In genomic region chr11:57474296-57474941, GRCm38 (mm10) we compare ENCODE assay signal across 9 mouse cellular contexts. TPM values are rescaled to one million over a fixed set of nuclear protein-coding genes. Genes with fewer than 3 reads are reported as not detected.
DNase-seq lines count a peak whose midpoint lies in the region; ATAC-seq and TF ChIP-seq lines count a peak whose summit lies in the region.
"Had no signal": no experiment of that assay in that cellular context is flagged by ENCODE, and none has a peak within 500 bp of the region (broad histone marks: within the 10 kb centered on the region; RNA-seq: fewer than 3 reads in every experiment).

No protein-coding gene starts in this region.

- H3K27ac ChIP-seq in forebrain, embryonic 13.5 days = no peak overlapping the region
- H3K27ac ChIP-seq in forebrain, embryonic 12.5 days = no peak overlapping the region
- H3K27ac ChIP-seq in midbrain, embryonic 14.5 days (replicated peaks; ENCODE audit: low read depth, low read length) = no peak overlapping the region
- H3K27ac ChIP-seq in liver, embryonic 11.5 days (ENCODE audit: low read depth, low read length) = no peak overlapping the region

- DNase-seq in ZHBTc4 (ENCODE audit: low read depth, low spot score) = peak; percentile 48
- peak; percentile 67 for DNase-seq in layer of hippocampus, adult 9-11 months
- DNase-seq in midbrain, embryonic 14.5 days = peak; percentile 82
- DNase-seq in cerebellum, postnatal 4 days (ENCODE audit: low spot score in 2 of 2) = no peak
- no peak for DNase-seq in liver, embryonic 11.5 days (ENCODE audit: low spot score)
- no peak for DNase-seq in lung, adult 2 months
- DNase-seq: cerebellum, adult 11-12 months had no signal

- no peak overlapping the region; the same call in 1 of the 2 replicates for H3K9ac ChIP-seq in forebrain, embryonic 13.5 days
- H3K9ac ChIP-seq in forebrain, embryonic 12.5 days = no peak overlapping the region
- no peak overlapping the region for H3K9ac ChIP-seq in midbrain, embryonic 14.5 days (replicated peaks; ENCODE audit: low read length)
- H3K9ac ChIP-seq in liver, embryonic 11.5 days (ENCODE audit: low read depth, low read length) = no peak overlapping the region

- H3K4me1 ChIP-seq in forebrain, embryonic 13.5 days = peaks cover 7% of the 10 kb centered on the region; the same call in 1 of the 2 replicates
- H3K4me1 ChIP-seq in forebrain, embryonic 12.5 days = peaks cover 6% of the 10 kb centered on the region; the same call in 1 of the 2 replicates
- H3K4me1 ChIP-seq in midbrain, embryonic 14.5 days (ENCODE audit: control insufficient read depth, insufficient read depth, low read length) = peaks cover 6% of the 10 kb centered on the region; the same call in 1 of the 2 replicates
- H3K4me1 ChIP-seq in liver, embryonic 11.5 days (replicated peaks; ENCODE audit: control insufficient read depth, insufficient read depth, low read length) = no peaks in the 10 kb centered on the region
- H3K4me1 ChIP-seq in lung, adult 2 months (ENCODE audit: control insufficient read depth, insufficient read depth, low read length) = no peaks in the 10 kb centered on the region

- 61% methylated on average over 6 of the region's 6 CpGs for WGBS in forebrain, embryonic 13.5 days
- 69% methylated on average over 6 of the region's 6 CpGs for WGBS in forebrain, embryonic 12.5 days
- 50% methylated on average over 6 of the region's 6 CpGs for whole genome bisulfite sequencing in midbrain, embryonic 14.5 days
- 64% methylated on average over 6 of the region's 6 CpGs for WGBS in liver, embryonic 11.5 days
- WGBS in lung, adult 2 months = 64% methylated on average over 6 of the region's 6 CpGs

- H3K4me3 ChIP-seq in forebrain, embryonic 13.5 days = no peak overlapping the region
- H3K4me3 ChIP-seq in forebrain, embryonic 12.5 days (replicated peaks) = no peak overlapping the region
- no peak overlapping the region for H3K4me3 ChIP-seq in midbrain, embryonic 14.5 days (replicated peaks; ENCODE audit: low read depth, low read length)
- no peak overlapping the region for H3K4me3 ChIP-seq in liver, embryonic 11.5 days (ENCODE audit: low read depth, low read length)
- H3K4me3 ChIP-seq in lung, adult 2 months (replicated peaks; ENCODE audit: extremely low read depth, low read depth, low read length) = no peak overlapping the region

- no peak for TF ChIP-seq POLR2A in lung, adult 2 months (IDR thresholded peaks at IDR 0.05; ENCODE audit: borderline replicate concordance, extremely low read depth, low read depth, low read length)

- peaks cover 8% of the 10 kb centered on the region for H3K36me3 ChIP-seq in forebrain, embryonic 13.5 days (ENCODE audit: poor library complexity, severe bottlenecking)
- H3K36me3 ChIP-seq in forebrain, embryonic 12.5 days (replicated peaks) = peaks cover 9% of the 10 kb centered on the region; the same call in 1 of the 2 replicates
- H3K36me3 ChIP-seq in midbrain, embryonic 14.5 days (ENCODE audit: control insufficient read depth, insufficient read depth, low read length) = no peaks in the 10 kb centered on the region
- H3K36me3 ChIP-seq in liver, embryonic 11.5 days (ENCODE audit: control insufficient read depth, insufficient read depth, low read length) = no peaks in the 10 kb centered on the region; the same call in 1 of the 2 replicates

- H3K9me3 ChIP-seq in forebrain, embryonic 13.5 days (replicated peaks) = no peaks in the 10 kb centered on the region
- H3K9me3 ChIP-seq in forebrain, embryonic 12.5 days = 0 out of 2 replicates have a peak, but pooled peaks cover 4% of the 10 kb centered on the region
- H3K9me3 ChIP-seq in midbrain, embryonic 14.5 days (ENCODE audit: control insufficient read depth, low read length) = no peaks in the 10 kb centered on the region
- H3K9me3 ChIP-seq in liver, embryonic 11.5 days (ENCODE audit: control insufficient read depth, low read length) = no peaks in the 10 kb centered on the region

- H3K4me2 ChIP-seq in forebrain, embryonic 13.5 days = no peak overlapping the region
- no peak overlapping the region for H3K4me2 ChIP-seq in forebrain, embryonic 12.5 days
- no peak overlapping the region for H3K4me2 ChIP-seq in midbrain, embryonic 14.5 days (ENCODE audit: low read length)
- no peak overlapping the region for H3K4me2 ChIP-seq in liver, embryonic 11.5 days

- TF ChIP-seq CTCF in lung, adult 2 months (IDR thresholded peaks at IDR 0.05; ENCODE audit: insufficient read depth, low read length) = no peak

- ATAC-seq in forebrain, embryonic 13.5 days = peak; percentile 46; the same call in 1 of the 2 replicates
- ATAC-seq in forebrain, embryonic 12.5 days (ENCODE audit: low FRiP score) = no peak
- ATAC-seq in midbrain, embryonic 14.5 days (ENCODE audit: low FRiP score, low TSS enrichment) = no peak
- no peak; the same call in 1 of the 2 replicates for ATAC-seq in liver, embryonic 11.5 days (replicated peaks; ENCODE audit: low FRiP score)

- peaks cover 4% of the 10 kb centered on the region; the same call in 1 of the 2 replicates for H3K27me3 ChIP-seq in forebrain, embryonic 13.5 days
- H3K27me3 ChIP-seq in forebrain, embryonic 12.5 days = 0 out of 2 replicates have a peak, but pooled peaks cover 5% of the 10 kb centered on the region
- H3K27me3 ChIP-seq in midbrain, embryonic 14.5 days (ENCODE audit: control insufficient read depth, insufficient read depth, low read length) = no peaks in the 10 kb centered on the region
- no peaks in the 10 kb centered on the region for H3K27me3 ChIP-seq in liver, embryonic 11.5 days (replicated peaks; ENCODE audit: control insufficient read depth, insufficient read depth, low read length)

RNA-seq across cellular contexts. Expression of gene Fam114a2, which starts 44.0 kb away (rescaled TPM):
- polyA plus RNA-seq in forebrain, embryonic 13.5 days (2015; fragmentation: Nextera tagmentation; extraction: Ambion mirVana) = 92.9 TPM in 2 replicates
- polyA plus RNA-seq in forebrain, embryonic 12.5 days (2016; fragmentation: Nextera tagmentation; extraction: Ambion mirVana) = 79.0 and 81.5 TPM in 2 replicates
- 62.4 and 70.0 TPM in 2 replicates for polyA plus RNA-seq in midbrain, embryonic 14.5 days (2014; fragmentation: Nextera tagmentation; extraction: Ambion mirVana)
- 36.7 and 43.4 TPM in 2 replicates for polyA plus RNA-seq in liver, embryonic 11.5 days (2014; fragmentation: Nextera tagmentation; extraction: Ambion mirVana)
- 20.2 and 30.6 TPM in 2 replicates for polyA plus RNA-seq in lung, adult 2 months (2012; rRNA removed)

RNA-seq across cellular contexts. Expression of gene Mfap3, which starts 44.0 kb away (rescaled TPM):
- 61.6 and 62.6 TPM in 2 replicates for polyA plus RNA-seq in forebrain, embryonic 13.5 days (2015; fragmentation: Nextera tagmentation; extraction: Ambion mirVana)
- polyA plus RNA-seq in forebrain, embryonic 12.5 days (2016; fragmentation: Nextera tagmentation; extraction: Ambion mirVana) = 51.6 and 58.1 TPM in 2 replicates
- 53.4 and 68.1 TPM in 2 replicates for polyA plus RNA-seq in midbrain, embryonic 14.5 days (2014; fragmentation: Nextera tagmentation; extraction: Ambion mirVana)
- polyA plus RNA-seq in liver, embryonic 11.5 days (2014; fragmentation: Nextera tagmentation; extraction: Ambion mirVana) = 28.0 and 28.9 TPM in 2 replicates
- polyA plus RNA-seq in lung, adult 2 months (2012; rRNA removed) = 10.3 and 11.0 TPM in 2 replicates

Comparison
In these comparisons a context has a peak if more than half of its experiments do, and no peak if none do; other contexts are left out.
1. DNase-seq: peak in ZHBTc4 (single experiment), layer of hippocampus, adult 9-11 months (single experiment) and midbrain, embryonic 14.5 days (single experiment); none in cerebellum, postnatal 4 days (0 of 2), liver, embryonic 11.5 days (single experiment) and lung, adult 2 months (single experiment).